Mouse (Mus musculus): ENCODE data around the gene Ndst2.

- TF ChIP-seq CTCF (IDR thresholded peaks at IDR 0.05 in 2 of 3, conservative IDR thresholded peaks at IDR 0.05 in 1 of 3; ENCODE audit: control insufficient read depth in 1 of 3, insufficient read depth in 1 of 3, low read depth in 2 of 3, low read length in 3 of 3, poor library complexity in 1 of 3, severe bottlenecking in 1 of 3) (no peak), HCFC1 (IDR thresholded peaks at IDR 0.05; ENCODE audit: low read depth, low read length) (no peak), E2F4 (IDR thresholded peaks at IDR 0.05; ENCODE audit: borderline replicate concordance, low read depth, low read length) (no peak), CHD2 (IDR thresholded peaks at IDR 0.05; ENCODE audit: low read length) (no peak)
These were observed 32.8 kb downstream of the Ndst2 start for GRCm38 (mm10) chr14:20701554-20701953.
